Mouse (Mus musculus) cerebellum, postnatal 25 days (tissue): ENCODE data around the gene Scarf1.
A peak's percentile ranks its signal among the peaks of the same experiment; 100 is the strongest.
"Not testable (repeated sequence)": the region's sequence is repeated elsewhere in the genome, so short reads cannot be mapped to it uniquely, and the experiment has no call there.

Experiments
- DNase-seq, 2 experiments: peaks; one replicate each; pipeline ENCODE4 v3.0.0; 2021; ENCODE audit warnings: mixed read lengths in 2 of 2

Gene Scarf1

GRCm38 (mm10) chr11:75538184-75538969 lies 25.0 kb downstream of the Scarf1 start:
- DNase-seq: peak; percentile 55 to 56

GRCm38 (mm10) chr11:75538970-75539299 lies 25.6 kb downstream of the Scarf1 start:
- peak; percentile 40 to 54 for DNase-seq

- DNase-seq: peak in 1 of 2 experiments; percentile 46
Measured at GRCm38 (mm10) chr11:75540209-75540608, 26.9 kb downstream of the Scarf1 start.

GRCm38 (mm10) chr11:75540710-75541581 lies 27.6 kb downstream of the Scarf1 start:
- DNase-seq: peak; percentile 61 to 68

- peak; percentile 60 to 74 for DNase-seq
Measured at GRCm38 (mm10) chr11:75544713-75545112, 31.4 kb downstream of the Scarf1 start.

GRCm38 (mm10) chr11:75546057-75546456 lies 32.7 kb downstream of the Scarf1 start:
- no peak for DNase-seq

GRCm38 (mm10) chr11:75549658-75550111 lies 36.3 kb downstream of the Scarf1 start:
- peak; percentile 57 to 63 for DNase-seq

- DNase-seq: peak in 1 of 2 experiments; percentile 41
Measured at GRCm38 (mm10) chr11:75550200-75550946, 37.0 kb downstream of the Scarf1 start.

- peak; percentile 47 to 49 for DNase-seq
Measured at GRCm38 (mm10) chr11:75551321-75551720, 38.0 kb downstream of the Scarf1 start.

- peak; percentile 87 to 89 for DNase-seq
Measured at GRCm38 (mm10) chr11:75551961-75552441, 38.7 kb downstream of the Scarf1 start.

- peak in 1 of 2 experiments; percentile 34 for DNase-seq
Measured at GRCm38 (mm10) chr11:75552906-75553482, 39.7 kb downstream of the Scarf1 start.

- DNase-seq: not testable (repeated sequence)
Measured at GRCm38 (mm10) chr11:75556006-75556405, 42.7 kb downstream of the Scarf1 start.

- no peak for DNase-seq
Measured at GRCm38 (mm10) chr11:75557142-75557541, 43.8 kb downstream of the Scarf1 start.

GRCm38 (mm10) chr11:75558101-75558500 lies 44.8 kb downstream of the Scarf1 start:
- DNase-seq: peak in 1 of 2 experiments; percentile 50

GRCm38 (mm10) chr11:75559870-75560504 lies 46.6 kb downstream of the Scarf1 start:
- DNase-seq: no peak

- peak in 1 of 2 experiments; percentile 13 for DNase-seq
Measured at GRCm38 (mm10) chr11:75560530-75561409, 47.4 kb downstream of the Scarf1 start.

GRCm38 (mm10) chr11:75561410-75561791 lies 48.1 kb downstream of the Scarf1 start:
- no peak for DNase-seq

- peak; percentile 84 to 88 for DNase-seq
Measured at GRCm38 (mm10) chr11:75562840-75563239, 49.5 kb downstream of the Scarf1 start.

GRCm38 (mm10) chr11:75563851-75564548 lies 50.7 kb downstream of the Scarf1 start:
- peak in 1 of 2 experiments; percentile 36 for DNase-seq

- peak; percentile 77 to 81 for DNase-seq
Measured at GRCm38 (mm10) chr11:75565849-75566248, 52.5 kb downstream of the Scarf1 start.
